Mouse (Mus musculus) cerebellum, postnatal 25 days (tissue): ENCODE measurements around the gene Cmtm2a.
"Not testable (repeated sequence)": the region's sequence is repeated elsewhere in the genome, so short reads cannot be mapped to it uniquely, and the experiment has no call there.

ENCODE experiments used
- DNase-seq, 2 experiments: peaks; one replicate each; pipeline ENCODE4 v3.0.0; 2021; ENCODE audit warnings: mixed read lengths in 2 of 2

Gene Cmtm2a

GRCm38 (mm10) chr8:104293081-104293480, at the start of gene Cmtm2a:
Gene Cmtm2a (minus strand): TSS chr8:104293181.
- DNase-seq: not testable (repeated sequence)

- no peak for DNase-seq
These were observed 49.4 kb upstream of the Cmtm2a start for GRCm38 (mm10) chr8:104342426-104342825.

- DNase-seq: no peak
These were observed 48.7 kb upstream of the Cmtm2a start for GRCm38 (mm10) chr8:104341678-104342077.

GRCm38 (mm10) chr8:104341106-104341561, 48.2 kb upstream of the Cmtm2a start:
- DNase-seq: peak in 1 of 2 experiments; percentile 33

- DNase-seq: peak; percentile 56 to 75
These were observed 47.5 kb upstream of the Cmtm2a start for GRCm38 (mm10) chr8:104340233-104341105.

- DNase-seq: no peak
These were observed 46.9 kb upstream of the Cmtm2a start for GRCm38 (mm10) chr8:104339983-104340232.

- peak in 1 of 2 experiments; percentile 21 for DNase-seq
These were observed 46.4 kb upstream of the Cmtm2a start, which contains the start of gene Cmtm3 for GRCm38 (mm10) chr8:104339229-104339982. Gene Cmtm3 (plus strand): TSS chr8:104339410.

- no peak for DNase-seq
These were observed 44.9 kb upstream of the Cmtm2a start for GRCm38 (mm10) chr8:104337890-104338289.

- no peak for DNase-seq
These were observed 43.8 kb upstream of the Cmtm2a start for GRCm38 (mm10) chr8:104336806-104337205.

GRCm38 (mm10) chr8:104334196-104334595, 41.2 kb upstream of the Cmtm2a start:
- DNase-seq: no peak

GRCm38 (mm10) chr8:104333786-104334185, 40.8 kb upstream of the Cmtm2a start:
- DNase-seq: no peak

- DNase-seq: no peak
These were observed 40.0 kb upstream of the Cmtm2a start for GRCm38 (mm10) chr8:104332665-104333631.

GRCm38 (mm10) chr8:104321930-104322329, 28.9 kb upstream of the Cmtm2a start, which contains the start of gene Cmtm2b:
Gene Cmtm2b (plus strand): TSS chr8:104322230.
- DNase-seq: not testable (repeated sequence)

- not testable (repeated sequence) for DNase-seq
These were observed 28.3 kb upstream of the Cmtm2a start, which contains the start of gene Gm11020 for GRCm38 (mm10) chr8:104321267-104321666. Gene Gm11020 (plus strand): TSS chr8:104321567.

GRCm38 (mm10) chr8:104313311-104313710, 20.3 kb upstream of the Cmtm2a start:
- DNase-seq: no peak

- DNase-seq: not testable (repeated sequence)
These were observed 19.0 kb upstream of the Cmtm2a start for GRCm38 (mm10) chr8:104312023-104312422.

- DNase-seq: peak; percentile 50 to 54
These were observed 16.6 kb upstream of the Cmtm2a start, which contains the start of the genes Gm45711 and Cmtm1 for GRCm38 (mm10) chr8:104309441-104310155. Gene Gm45711 (minus strand): TSS chr8:104310081. Gene Cmtm1 (minus strand): TSS chr8:104310145.

- not testable (repeated sequence) for DNase-seq
These were observed 15.4 kb upstream of the Cmtm2a start for GRCm38 (mm10) chr8:104308341-104308740.

- DNase-seq: no peak
These were observed 12.0 kb upstream of the Cmtm2a start for GRCm38 (mm10) chr8:104304962-104305361.

GRCm38 (mm10) chr8:104302536-104302935, 9.6 kb upstream of the Cmtm2a start:
- not testable (repeated sequence) for DNase-seq

GRCm38 (mm10) chr8:104301577-104301976, 8.6 kb upstream of the Cmtm2a start:
- DNase-seq: not testable (repeated sequence)
